Mouse (Mus musculus): ENCODE results near the gene Psmb5. TPM values are rescaled to one million over a fixed set of nuclear protein-coding genes. Genes with fewer than 3 reads are reported as not detected.
A peak's percentile ranks its signal among the peaks of the same experiment; 100 is the strongest.

Psmb5 gene
- polyA plus RNA-seq, 1 experiment from 2014 or later = 251 TPM

DNA sequence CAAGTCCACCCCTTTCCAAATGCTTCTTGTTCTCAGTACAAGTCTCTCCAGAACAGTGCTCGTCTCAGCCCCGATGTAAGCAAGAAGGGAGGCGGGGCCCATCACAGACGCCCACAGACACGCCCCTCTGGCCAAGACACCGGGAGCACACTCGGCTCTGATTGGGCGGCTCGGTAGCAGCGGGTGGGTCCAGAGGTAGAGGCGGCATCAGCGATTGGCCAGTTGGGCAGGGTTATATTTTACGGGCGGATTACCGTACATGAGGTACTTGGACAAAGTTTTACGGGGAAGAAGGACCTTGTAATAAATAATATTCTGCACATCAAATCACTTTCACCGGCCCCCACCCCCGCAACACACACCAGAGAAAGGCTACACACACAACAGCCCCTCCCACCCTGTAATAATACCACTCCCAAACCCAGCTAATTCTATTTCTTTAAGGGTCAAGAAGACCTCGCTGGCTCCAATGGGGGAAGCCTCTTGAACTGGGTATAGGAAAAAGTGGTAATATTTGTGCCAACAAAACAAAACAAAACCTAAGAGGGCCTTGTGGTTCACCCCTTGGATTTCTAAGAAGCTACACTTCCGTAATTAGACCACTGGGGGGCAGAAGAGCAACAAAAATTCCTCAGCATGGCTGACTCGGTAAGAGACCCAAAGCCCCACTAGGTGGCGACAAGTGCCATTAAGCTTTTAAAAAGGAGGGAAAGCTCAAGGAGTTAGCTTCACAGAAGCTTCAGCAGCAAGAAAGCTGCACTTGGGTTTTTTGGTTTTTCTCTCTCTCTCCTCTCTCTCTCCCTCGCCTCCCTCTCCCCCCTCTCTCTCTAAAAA lies 33.0 kb upstream of the Psmb5 start:
- H3K4me1 ChIP-seq (ENCODE audit: insufficient read depth, low read depth, low read length) = peaks cover 9% of the 10 kb centered on the region; the same call in 1 of the 2 replicates
- ATAC-seq (peak; percentile 62), DNase-seq (ENCODE audit: low spot score) (peak; percentile 96)
- no peaks in the 10 kb centered on the region for H3K27me3 ChIP-seq (replicated peaks; ENCODE audit: insufficient read depth, low read length)
- H3K36me3 ChIP-seq (ENCODE audit: insufficient read depth, low read length) = peaks cover 34% of the 10 kb centered on the region; the same call in 1 of the 2 replicates
- no peaks in the 10 kb centered on the region for H3K9me3 ChIP-seq (ENCODE audit: low read length)
- H3K4me3 ChIP-seq (ENCODE audit: low read depth, low read length) = no peak overlapping the region
- WGBS = 57% methylated on average over 22 of the region's 23 CpGs
- no peak overlapping the region for H3K27ac ChIP-seq (ENCODE audit: low read length)
- TF ChIP-seq CTCF (IDR thresholded peaks at IDR 0.05) (peak; percentile 96), EP300 (IDR thresholded peaks at IDR 0.05) (no peak)
- no peak overlapping the region for H3K4me2 ChIP-seq (replicated peaks; ENCODE audit: low read depth, low read length)
- no peak overlapping the region for H3K9ac ChIP-seq (replicated peaks; ENCODE audit: low read depth)

DNA sequence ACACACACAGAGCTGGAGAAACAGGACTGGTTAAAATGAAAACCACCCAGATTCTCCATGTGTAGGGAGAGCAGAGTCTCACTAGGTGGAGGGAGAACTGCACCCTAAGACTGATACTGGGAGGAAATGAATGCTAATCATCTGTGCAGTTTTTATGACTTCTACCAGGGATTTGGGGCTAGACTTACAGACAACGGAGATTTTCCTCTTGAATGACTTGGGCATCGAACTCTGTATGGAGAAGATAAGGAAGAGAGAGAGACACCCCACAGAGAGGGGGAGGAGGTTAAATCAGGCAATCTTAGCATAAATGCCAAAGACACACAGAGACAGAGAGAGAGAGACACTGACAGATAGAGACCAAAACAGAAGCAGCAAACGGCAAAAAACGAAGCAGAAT lies 30.1 kb upstream of the Psmb5 start:
- no peak for ATAC-seq
- no peak overlapping the region for H3K4me2 ChIP-seq (replicated peaks; ENCODE audit: low read depth, low read length)
- no peak for TF ChIP-seq EP300 (IDR thresholded peaks at IDR 0.05)
- TF ChIP-seq CTCF (IDR thresholded peaks at IDR 0.05) = no peak
- H3K27me3 ChIP-seq (replicated peaks; ENCODE audit: insufficient read depth, low read length) = no peaks in the 10 kb centered on the region
- WGBS = 75% methylated on average over 4 of the region's 4 CpGs
- H3K4me1 ChIP-seq (ENCODE audit: insufficient read depth, low read depth, low read length) = no peaks in the 10 kb centered on the region; the same call in 1 of the 2 replicates
- no peak for DNase-seq (ENCODE audit: low spot score)
- H3K4me3 ChIP-seq (ENCODE audit: low read depth, low read length) = no peak overlapping the region
- no peaks in the 10 kb centered on the region for H3K9me3 ChIP-seq (ENCODE audit: low read length)
- H3K27ac ChIP-seq (ENCODE audit: low read length) = no peak overlapping the region
- H3K9ac ChIP-seq (replicated peaks; ENCODE audit: low read depth) = no peak overlapping the region
- peaks cover 50% of the 10 kb centered on the region for H3K36me3 ChIP-seq (ENCODE audit: insufficient read depth, low read length)

DNA sequence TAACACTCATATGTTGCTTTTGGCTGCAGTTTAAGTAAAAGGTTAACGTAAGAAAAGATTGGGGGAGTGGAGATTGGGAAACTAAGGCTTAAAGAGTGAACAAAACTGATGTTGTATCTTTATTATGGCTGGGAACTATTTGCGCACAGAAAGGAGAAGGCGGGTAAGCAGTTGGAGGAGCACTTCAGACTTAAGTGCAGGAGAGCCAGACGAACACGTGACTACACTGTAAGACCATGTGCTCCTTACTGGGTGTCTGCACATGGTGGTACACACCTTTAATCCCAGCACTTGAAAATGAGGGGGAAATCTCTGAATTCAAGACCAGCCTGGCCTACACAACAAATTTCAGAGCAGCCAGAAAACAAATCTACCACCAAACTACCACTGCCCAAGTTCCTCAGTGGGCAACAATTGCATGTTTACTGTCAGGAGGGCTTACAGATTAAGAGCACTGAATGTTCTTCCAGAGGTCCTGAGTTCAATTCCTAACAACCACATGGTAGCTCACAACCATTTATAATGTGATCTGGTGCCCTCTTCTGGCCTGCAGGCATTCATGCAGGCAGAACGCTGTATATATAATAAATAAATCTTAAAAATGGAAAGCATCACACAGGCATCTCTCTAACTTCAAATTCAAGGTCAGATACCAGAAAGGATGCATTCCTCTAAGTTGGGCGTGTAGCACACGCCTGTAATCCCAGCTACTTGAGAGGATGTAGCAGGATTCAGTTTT lies 29.2 kb upstream of the Psmb5 start:
- no peaks in the 10 kb centered on the region for H3K9me3 ChIP-seq (ENCODE audit: low read length)
- H3K27ac ChIP-seq (ENCODE audit: low read length) = no peak overlapping the region
- TF ChIP-seq CTCF (IDR thresholded peaks at IDR 0.05) = peak; percentile 61
- no peak for TF ChIP-seq EP300 (IDR thresholded peaks at IDR 0.05)
- H3K9ac ChIP-seq (replicated peaks; ENCODE audit: low read depth) = no peak overlapping the region
- peaks cover 54% of the 10 kb centered on the region for H3K36me3 ChIP-seq (ENCODE audit: insufficient read depth, low read length)
- no peaks in the 10 kb centered on the region for H3K27me3 ChIP-seq (replicated peaks; ENCODE audit: insufficient read depth, low read length)
- no peak overlapping the region for H3K4me3 ChIP-seq (ENCODE audit: low read depth, low read length)
- H3K4me1 ChIP-seq (ENCODE audit: insufficient read depth, low read depth, low read length) = no peaks in the 10 kb centered on the region
- DNase-seq (ENCODE audit: low spot score) (peak; percentile 82), ATAC-seq (peak; percentile 73)
- WGBS = 71% methylated on average over 8 of the region's 8 CpGs
- H3K4me2 ChIP-seq (replicated peaks; ENCODE audit: low read depth, low read length) = no peak overlapping the region

DNA sequence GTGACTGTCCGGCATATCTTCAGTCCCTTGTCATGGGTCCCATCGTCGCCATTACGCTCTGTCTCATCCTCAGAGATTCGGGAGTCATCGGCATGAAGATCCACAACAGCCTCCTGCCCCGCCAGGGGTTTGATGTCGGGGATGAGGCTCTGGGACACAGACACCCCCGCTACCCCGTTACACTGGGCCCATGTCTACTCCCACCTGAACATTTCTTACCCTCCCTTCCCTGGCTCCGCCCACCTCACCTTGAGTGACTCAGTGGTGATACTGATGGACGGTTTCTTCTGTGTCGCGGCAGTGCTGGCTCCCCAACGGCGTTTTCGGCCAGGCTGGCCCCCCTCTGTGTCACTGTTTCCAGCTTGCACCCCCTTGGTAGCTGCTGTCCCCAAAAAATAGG lies 28.6 kb upstream of the Psmb5 start:
- no peak overlapping the region for H3K4me3 ChIP-seq (ENCODE audit: low read depth, low read length)
- no peaks in the 10 kb centered on the region for H3K4me1 ChIP-seq (ENCODE audit: insufficient read depth, low read depth, low read length)
- no peaks in the 10 kb centered on the region for H3K27me3 ChIP-seq (replicated peaks; ENCODE audit: insufficient read depth, low read length)
- H3K36me3 ChIP-seq (ENCODE audit: insufficient read depth, low read length) = peaks cover 54% of the 10 kb centered on the region
- WGBS = 86% methylated on average over 17 of the region's 17 CpGs
- no peak overlapping the region for H3K9ac ChIP-seq (replicated peaks; ENCODE audit: low read depth)
- no peak for TF ChIP-seq CTCF (IDR thresholded peaks at IDR 0.05)
- no peak for TF ChIP-seq EP300 (IDR thresholded peaks at IDR 0.05)
- no peaks in the 10 kb centered on the region for H3K9me3 ChIP-seq (ENCODE audit: low read length)
- H3K27ac ChIP-seq (ENCODE audit: low read length) = no peak overlapping the region
- H3K4me2 ChIP-seq (replicated peaks; ENCODE audit: low read depth, low read length) = no peak overlapping the region
- ATAC-seq (no peak), DNase-seq (ENCODE audit: low spot score) (no peak)

DNA sequence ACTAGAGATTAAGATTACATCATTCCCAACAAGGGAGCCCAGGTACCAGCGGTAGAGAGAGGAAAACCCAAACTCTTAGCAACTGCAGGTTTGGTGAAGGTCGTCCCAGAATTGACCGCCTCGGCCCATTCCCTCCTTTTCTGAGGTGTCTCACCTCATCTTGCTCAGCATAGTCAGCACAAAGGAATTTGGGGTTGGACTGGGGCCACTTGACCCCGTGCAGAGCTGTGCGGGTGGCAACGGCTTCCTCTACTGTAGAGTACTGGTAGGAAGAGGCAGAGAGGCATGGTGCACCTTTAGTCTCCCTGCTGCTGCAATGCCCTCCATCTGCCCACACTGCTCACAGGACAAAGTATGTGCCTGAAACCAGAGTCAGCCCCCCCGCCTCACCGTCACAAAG lies 26.5 kb upstream of the Psmb5 start:
- Histone ChIP-seq H3K9ac (replicated peaks; ENCODE audit: low read depth) (no peak overlapping the region), H3K4me2 (replicated peaks; ENCODE audit: low read depth, low read length) (no peak overlapping the region), H3K4me1 (ENCODE audit: insufficient read depth, low read depth, low read length) (no peaks in the 10 kb centered on the region), H3K36me3 (ENCODE audit: insufficient read depth, low read length) (peaks cover 40% of the 10 kb centered on the region), H3K27ac (ENCODE audit: low read length) (no peak overlapping the region), H3K4me3 (ENCODE audit: low read depth, low read length) (no peak overlapping the region), H3K27me3 (replicated peaks; ENCODE audit: insufficient read depth, low read length) (no peaks in the 10 kb centered on the region), H3K9me3 (ENCODE audit: low read length) (no peaks in the 10 kb centered on the region)
- WGBS = 72% methylated on average over 9 of the region's 9 CpGs
- TF ChIP-seq CTCF (IDR thresholded peaks at IDR 0.05) (no peak), EP300 (IDR thresholded peaks at IDR 0.05) (no peak)
- no peak for ATAC-seq
- DNase-seq (ENCODE audit: low spot score) = no peak

DNA sequence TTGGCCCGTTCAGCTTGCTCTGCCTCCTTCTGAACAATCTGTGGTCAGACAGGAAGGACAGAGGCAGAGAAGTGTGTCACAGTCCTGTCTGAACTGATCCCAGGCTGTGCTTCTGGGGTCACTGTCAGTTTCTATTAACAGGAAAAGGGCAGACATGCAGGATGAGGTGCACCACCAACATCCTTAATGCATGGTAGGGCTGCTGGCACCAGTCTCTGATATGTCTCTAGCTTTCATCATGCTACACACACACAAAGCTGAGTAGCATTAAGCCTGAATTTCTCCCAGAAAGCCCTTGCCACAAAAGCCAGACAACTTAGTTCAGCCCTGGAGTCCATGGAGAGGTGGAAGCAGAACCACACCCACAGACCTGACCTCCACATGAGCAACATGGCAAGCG lies 25.2 kb upstream of the Psmb5 start:
- H3K9me3 ChIP-seq (ENCODE audit: low read length) = no peaks in the 10 kb centered on the region
- 93% methylated on average over 2 of the region's 2 CpGs for WGBS
- H3K9ac ChIP-seq (replicated peaks; ENCODE audit: low read depth) = no peak overlapping the region
- no peaks in the 10 kb centered on the region for H3K27me3 ChIP-seq (replicated peaks; ENCODE audit: insufficient read depth, low read length)
- DNase-seq (ENCODE audit: low spot score) = no peak
- no peak overlapping the region for H3K4me3 ChIP-seq (ENCODE audit: low read depth, low read length)
- no peak for ATAC-seq
- no peak overlapping the region for H3K27ac ChIP-seq (ENCODE audit: low read length)
- no peak overlapping the region for H3K4me2 ChIP-seq (replicated peaks; ENCODE audit: low read depth, low read length)
- H3K4me1 ChIP-seq (ENCODE audit: insufficient read depth, low read depth, low read length) = no peaks in the 10 kb centered on the region
- TF ChIP-seq EP300 (IDR thresholded peaks at IDR 0.05) (no peak), CTCF (IDR thresholded peaks at IDR 0.05) (no peak)
- peaks cover 32% of the 10 kb centered on the region for H3K36me3 ChIP-seq (ENCODE audit: insufficient read depth, low read length)

Measured in lung, postnatal 0 days (tissue).